Mouse (Mus musculus) MEL (cell line): ENCODE data around the gene Gm43064.

Experiments
- BHLHE40 ChIP-seq: IDR thresholded peaks from 2 replicates; pipeline ENCODE4 v1.6.1; 2012; ENCODE audit warnings: low read depth, mild to moderate bottlenecking, inconsistent platforms, low read length, improper control_type of control experiment, borderline replicate concordance
- CTCF ChIP-seq, 3 experiments: IDR thresholded peaks in 2 of 3; conservative IDR thresholded peaks in 1 of 3; 2 replicates each; pipeline ENCODE4 v1.5.1; 2011 to 2012; ENCODE audit warnings: low read length in 3 of 3, low read depth in 2 of 3, mild to moderate bottlenecking in 2 of 3, improper control_type of control experiment in 1 of 3, inconsistent platforms in 1 of 3, mixed read lengths in 1 of 3, moderate library complexity in 1 of 3; ENCODE audit not compliant: control insufficient read depth in 1 of 3, insufficient read depth in 1 of 3, poor library complexity in 1 of 3, severe bottlenecking in 1 of 3
- GABPA ChIP-seq: IDR thresholded peaks from 2 replicates; pipeline ENCODE4 v1.6.1; 2012; ENCODE audit warnings: low read depth, mild to moderate bottlenecking, inconsistent platforms, low read length, improper control_type of control experiment, moderate library complexity
- GATA1 ChIP-seq: IDR thresholded peaks from 2 replicates; pipeline ENCODE4 v1.6.1; 2011; ENCODE audit warnings: low read depth, low read length, improper control_type of control experiment
- MEF2A ChIP-seq: IDR thresholded peaks from 2 replicates; pipeline ENCODE4 v1.6.1; 2014; ENCODE audit warnings: low read depth, mild to moderate bottlenecking, inconsistent platforms, low read length, improper control_type of control experiment; ENCODE audit not compliant: poor library complexity, insufficient replicate concordance, severe bottlenecking; ENCODE audit errors: extremely low read depth
- POLR2A ChIP-seq, 2 experiments: IDR thresholded peaks; 2 replicates each; pipeline ENCODE4 v1.6.1; 2011 to 2012; ENCODE audit warnings: low read length in 2 of 2, mild to moderate bottlenecking in 2 of 2, control low read depth in 1 of 2, improper control_type of control experiment in 1 of 2, low read depth in 1 of 2, moderate library complexity in 1 of 2; ENCODE audit not compliant: control insufficient read depth in 1 of 2, insufficient read depth in 1 of 2, poor library complexity in 1 of 2
- TCF12 ChIP-seq: IDR thresholded peaks from 2 replicates; pipeline ENCODE4 v1.6.1; 2014; ENCODE audit warnings: low read depth, mild to moderate bottlenecking, inconsistent platforms, low read length, improper control_type of control experiment, moderate library complexity
- ZC3H11A ChIP-seq: IDR thresholded peaks from 2 replicates; pipeline ENCODE4 v1.6.1; 2012; ENCODE audit warnings: low read depth, mild to moderate bottlenecking, inconsistent platforms, low read length, improper control_type of control experiment
- ZMIZ1 ChIP-seq: IDR thresholded peaks from 2 replicates; pipeline ENCODE4 v1.6.1; 2012; ENCODE audit warnings: low read depth, mild to moderate bottlenecking, inconsistent platforms, low read length, improper control_type of control experiment, moderate library complexity

DNA sequence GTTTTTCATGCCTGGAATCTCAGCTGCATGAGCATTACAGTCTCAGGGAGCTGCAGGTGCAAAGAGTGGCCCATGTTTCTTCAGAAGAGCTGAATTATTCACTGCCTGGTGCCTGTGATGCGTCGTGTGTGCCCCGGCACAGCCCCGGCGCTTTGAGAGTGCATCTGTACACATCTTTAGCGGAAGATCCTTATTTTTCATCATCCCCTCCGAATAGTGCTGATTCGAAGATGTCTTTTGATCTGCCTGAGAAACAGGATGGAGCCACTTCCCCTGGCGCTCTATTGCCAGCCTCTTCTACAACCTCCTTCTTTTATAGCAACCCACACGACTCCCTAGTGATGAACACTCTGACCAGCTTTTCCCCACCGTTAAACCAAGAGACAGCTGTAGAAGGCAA, 76.6 kb downstream of the Gm43064 start:
- TF ChIP-seq GABPA (no peak), ZMIZ1 (no peak), CTCF (IDR thresholded peaks at IDR 0.05 in 2 of 3, conservative IDR thresholded peaks at IDR 0.05 in 1 of 3; ENCODE audit: control insufficient read depth in 1 of 3, insufficient read depth in 1 of 3, low read depth in 2 of 3, low read length in 3 of 3, poor library complexity in 1 of 3, severe bottlenecking in 1 of 3) (no peak), MEF2A (no peak), TCF12 (no peak), GATA1 (no peak), POLR2A (IDR thresholded peaks at IDR 0.05; ENCODE audit: control insufficient read depth in 1 of 2, insufficient read depth in 1 of 2, low read depth in 1 of 2, low read length in 2 of 2, poor library complexity in 1 of 2) (no peak), ZC3H11A (no peak), BHLHE40 (no peak)
